Mouse (Mus musculus): Measurements from ENCODE around the gene Fam89a. TPM values are rescaled to one million over a fixed set of nuclear protein-coding genes. Genes with fewer than 3 reads are reported as not detected.

The Fam89a gene
- polyA plus RNA-seq, 1 experiment from 2014 or later: 6.6 TPM

DNA sequence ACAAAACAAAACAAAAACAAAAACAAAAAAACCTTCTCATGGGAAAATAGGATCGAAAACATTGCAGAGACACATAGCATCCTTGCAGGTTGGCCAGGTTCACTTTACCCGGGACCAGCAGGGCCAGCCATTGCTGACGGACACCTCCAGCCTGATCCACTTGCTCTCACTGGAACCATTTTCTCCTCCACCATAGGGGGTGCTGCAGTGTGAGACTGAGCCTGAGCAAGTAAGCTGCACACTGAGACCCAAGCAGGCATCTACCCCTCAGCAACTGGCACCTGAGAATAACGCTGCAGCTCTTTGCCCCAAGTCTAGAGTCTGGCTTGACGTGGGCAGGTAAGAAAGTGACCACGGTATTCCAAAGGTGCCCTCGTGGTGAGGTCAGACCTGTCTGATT, 31.5 kb downstream of the Fam89a start:
- H3K36me3 ChIP-seq: no peaks in the 10 kb centered on the region
- H3K4me2 ChIP-seq (replicated peaks): no peak overlapping the region
- H3K4me1 ChIP-seq: peaks cover 23% of the 10 kb centered on the region
- ATAC-seq (ENCODE audit: insufficient number of reproducible peaks, low FRiP score, low TSS enrichment, low read depth): no peak
- no peak overlapping the region for H3K27ac ChIP-seq (replicated peaks)
- H3K9ac ChIP-seq: no peak overlapping the region
- no peaks in the 10 kb centered on the region for H3K27me3 ChIP-seq
- no peaks in the 10 kb centered on the region for H3K9me3 ChIP-seq (replicated peaks)
- H3K4me3 ChIP-seq (replicated peaks): no peak overlapping the region
- 75% methylated on average over 7 of the region's 7 CpGs for WGBS

GRCm38 (mm10) chr8:124715736-124716135, 35.9 kb downstream of the Fam89a start:
- 90% methylated on average over 8 of the region's 8 CpGs for WGBS

DNA sequence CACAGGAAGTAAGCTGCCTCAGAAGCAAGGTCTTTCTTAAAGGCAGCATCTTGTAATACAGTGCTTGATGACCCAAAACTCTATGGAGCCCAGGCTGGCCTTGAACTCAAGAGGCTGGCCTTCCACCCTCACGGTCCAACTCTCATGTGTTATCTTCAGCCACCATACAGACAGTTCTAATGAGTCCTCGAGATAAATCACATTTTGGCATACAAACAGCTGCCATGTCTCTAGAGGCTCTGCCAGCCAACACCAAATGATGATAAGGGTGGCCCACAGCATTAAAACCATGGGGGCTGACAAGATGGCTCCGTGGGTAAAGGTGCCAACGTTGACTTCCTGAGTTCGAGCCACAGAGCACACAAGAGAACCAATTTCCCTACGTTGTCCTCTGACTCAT, 38.4 kb downstream of the Fam89a start:
- WGBS: 90% methylated on average over 6 of the region's 6 CpGs
- H3K36me3 ChIP-seq: peaks cover 28% of the 10 kb centered on the region

More at GRCm38 (mm10) chr8:124715736-124716135, 35.9 kb downstream of the Fam89a start:
- no peak overlapping the region for H3K27ac ChIP-seq (replicated peaks)
- H3K36me3 ChIP-seq: peaks cover 22% of the 10 kb centered on the region
- H3K4me1 ChIP-seq: peaks cover 6% of the 10 kb centered on the region; the same call in 1 of the 2 replicates
- H3K9me3 ChIP-seq (replicated peaks): no peaks in the 10 kb centered on the region
- no peak overlapping the region for H3K9ac ChIP-seq
- no peaks in the 10 kb centered on the region for H3K27me3 ChIP-seq
- no peak overlapping the region for H3K4me2 ChIP-seq (replicated peaks)
- no peak for ATAC-seq (ENCODE audit: insufficient number of reproducible peaks, low FRiP score, low TSS enrichment, low read depth)
- no peak overlapping the region for H3K4me3 ChIP-seq (replicated peaks)

DNA sequence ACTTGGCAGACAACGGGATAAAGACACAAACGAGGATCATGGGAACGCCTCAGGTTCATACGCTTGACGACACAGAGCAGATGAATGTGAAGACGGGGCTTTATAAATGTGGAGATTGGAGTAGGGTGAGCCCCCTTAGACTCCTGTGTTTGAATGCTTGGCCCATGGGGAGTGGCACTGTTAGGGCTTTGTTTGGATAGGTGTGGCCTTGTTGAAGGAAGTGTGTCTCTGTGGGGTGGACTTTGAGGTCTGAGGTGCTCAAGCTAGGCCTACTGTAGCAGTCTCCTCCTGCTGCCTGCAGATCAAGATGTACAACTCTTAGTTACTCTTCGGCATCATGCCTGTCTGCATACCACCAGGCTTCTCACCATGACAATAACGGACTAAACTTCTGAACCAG, 45.8 kb downstream of the Fam89a start:
- no peak overlapping the region for H3K9ac ChIP-seq
- no peaks in the 10 kb centered on the region for H3K27me3 ChIP-seq
- whole genome bisulfite sequencing: 96% methylated on average over 8 of the region's 8 CpGs
- no peaks in the 10 kb centered on the region for H3K9me3 ChIP-seq (replicated peaks)
- no peak overlapping the region for H3K4me3 ChIP-seq (replicated peaks)
- peaks cover 10% of the 10 kb centered on the region for H3K36me3 ChIP-seq
- no peak overlapping the region for H3K4me2 ChIP-seq (replicated peaks)
- H3K4me1 ChIP-seq: no peaks in the 10 kb centered on the region
- no peak overlapping the region for H3K27ac ChIP-seq (replicated peaks)
- ATAC-seq (ENCODE audit: insufficient number of reproducible peaks, low FRiP score, low TSS enrichment, low read depth): no peak

More for the DNA sequence above, 38.4 kb downstream of the Fam89a start:
- no peaks in the 10 kb centered on the region for H3K9me3 ChIP-seq (replicated peaks)
- H3K4me2 ChIP-seq (replicated peaks): no peak overlapping the region
- H3K27me3 ChIP-seq: no peaks in the 10 kb centered on the region
- H3K27ac ChIP-seq (replicated peaks): no peak overlapping the region
- H3K4me1 ChIP-seq: no peaks in the 10 kb centered on the region
- H3K9ac ChIP-seq: no peak overlapping the region
- no peak overlapping the region for H3K4me3 ChIP-seq (replicated peaks)
- no peak for ATAC-seq (ENCODE audit: insufficient number of reproducible peaks, low FRiP score, low TSS enrichment, low read depth)

- H3K4me1 ChIP-seq: no peaks in the 10 kb centered on the region
- H3K4me2 ChIP-seq (replicated peaks): no peak overlapping the region
- H3K36me3 ChIP-seq: peaks cover 5% of the 10 kb centered on the region
- H3K4me3 ChIP-seq (replicated peaks): no peak overlapping the region
- H3K9me3 ChIP-seq (replicated peaks): no peaks in the 10 kb centered on the region
- no peak overlapping the region for H3K9ac ChIP-seq
- ATAC-seq (ENCODE audit: insufficient number of reproducible peaks, low FRiP score, low TSS enrichment, low read depth): no peak
- no peak overlapping the region for H3K27ac ChIP-seq (replicated peaks)
- 81% methylated on average over 4 of the region's 4 CpGs for WGBS
- no peaks in the 10 kb centered on the region for H3K27me3 ChIP-seq
Measured at GRCm38 (mm10) chr8:124704376-124704775, 47.3 kb downstream of the Fam89a start.

GRCm38 (mm10) chr8:124703526-124703925, 48.1 kb downstream of the Fam89a start:
- no peaks in the 10 kb centered on the region for H3K9me3 ChIP-seq (replicated peaks)
- H3K4me2 ChIP-seq (replicated peaks): no peak overlapping the region
- WGBS: 64% methylated on average over 4 of the region's 4 CpGs
- H3K36me3 ChIP-seq: peaks cover 3% of the 10 kb centered on the region; the same call in 1 of the 2 replicates
- H3K27me3 ChIP-seq: no peaks in the 10 kb centered on the region
- H3K4me1 ChIP-seq: no peaks in the 10 kb centered on the region
- no peak overlapping the region for H3K9ac ChIP-seq
- no peak for ATAC-seq (ENCODE audit: insufficient number of reproducible peaks, low FRiP score, low TSS enrichment, low read depth)
- no peak overlapping the region for H3K4me3 ChIP-seq (replicated peaks)
- H3K27ac ChIP-seq (replicated peaks): no peak overlapping the region

DNA sequence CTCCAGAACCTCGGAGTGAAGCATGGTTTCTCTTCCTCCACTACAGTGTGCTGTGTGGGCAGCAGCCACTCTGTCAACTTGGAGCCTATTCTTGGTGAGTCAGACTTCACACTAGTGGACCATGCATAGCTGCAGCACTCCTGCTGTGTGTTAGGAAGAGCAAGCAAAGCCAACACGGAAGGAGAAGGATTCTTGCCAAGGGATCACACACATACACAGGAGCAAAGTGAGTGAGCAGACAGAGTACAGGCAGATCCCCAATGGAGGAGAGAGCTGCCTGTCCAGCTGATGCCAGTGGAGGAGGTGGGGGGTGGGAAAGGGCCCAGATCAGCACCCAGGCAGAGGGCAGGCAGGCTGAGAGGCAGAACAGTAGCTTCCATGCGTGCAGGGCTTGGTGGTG, 49.4 kb downstream of the Fam89a start:
- Histone ChIP-seq H3K27ac (replicated peaks) (no peak overlapping the region), H3K9me3 (replicated peaks) (no peaks in the 10 kb centered on the region), H3K4me2 (replicated peaks) (no peak overlapping the region), H3K36me3 (peaks cover 11% of the 10 kb centered on the region; the same call in 1 of the 2 replicates), H3K27me3 (no peaks in the 10 kb centered on the region), H3K4me1 (no peaks in the 10 kb centered on the region), H3K4me3 (replicated peaks) (no peak overlapping the region), H3K9ac (no peak overlapping the region)
- 82% methylated on average over 3 of the region's 3 CpGs for WGBS
- ATAC-seq (ENCODE audit: insufficient number of reproducible peaks, low FRiP score, low TSS enrichment, low read depth): no peak

- Histone ChIP-seq H3K36me3 (peaks cover 11% of the 10 kb centered on the region; the same call in 1 of the 2 replicates), H3K4me1 (no peaks in the 10 kb centered on the region), H3K9ac (no peak overlapping the region), H3K4me2 (replicated peaks) (no peak overlapping the region), H3K4me3 (replicated peaks) (no peak overlapping the region), H3K27me3 (no peaks in the 10 kb centered on the region), H3K27ac (replicated peaks) (no peak overlapping the region), H3K9me3 (replicated peaks) (no peaks in the 10 kb centered on the region)
- ATAC-seq (ENCODE audit: insufficient number of reproducible peaks, low FRiP score, low TSS enrichment, low read depth): no peak
- 78% methylated on average over 9 of the region's 9 CpGs for WGBS
Measured at GRCm38 (mm10) chr8:124701023-124701422, 50.6 kb downstream of the Fam89a start.

DNA sequence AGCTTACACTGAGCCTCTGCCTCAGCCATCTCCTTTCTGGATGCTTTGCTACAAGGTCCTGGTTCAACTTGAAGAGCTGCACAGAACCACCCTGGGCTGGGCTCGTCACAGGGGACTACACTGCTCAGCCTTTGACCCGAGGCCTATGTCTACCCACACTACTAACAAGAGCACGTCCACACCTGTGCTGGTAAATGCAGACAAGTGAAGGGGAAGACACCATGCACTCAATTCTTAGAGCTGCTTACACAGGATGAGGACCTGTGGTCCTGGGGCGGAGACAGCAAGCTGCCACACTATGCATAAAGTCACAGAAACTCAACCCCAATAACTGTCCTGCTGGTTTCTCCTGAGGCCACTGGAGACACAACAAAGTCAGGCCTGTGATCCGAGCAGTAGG, 51.4 kb downstream of the Fam89a start:
- 88% methylated on average over 5 of the region's 5 CpGs for WGBS
- ATAC-seq (ENCODE audit: insufficient number of reproducible peaks, low FRiP score, low TSS enrichment, low read depth): no peak
- no peaks in the 10 kb centered on the region for H3K27me3 ChIP-seq
- H3K9me3 ChIP-seq (replicated peaks): no peaks in the 10 kb centered on the region
- no peak overlapping the region for H3K9ac ChIP-seq
- peaks cover 11% of the 10 kb centered on the region; the same call in 1 of the 2 replicates for H3K36me3 ChIP-seq
- H3K4me1 ChIP-seq: no peaks in the 10 kb centered on the region
- no peak overlapping the region for H3K4me3 ChIP-seq (replicated peaks)
- H3K27ac ChIP-seq (replicated peaks): no peak overlapping the region
- H3K4me2 ChIP-seq (replicated peaks): no peak overlapping the region

- no peak for ATAC-seq (ENCODE audit: insufficient number of reproducible peaks, low FRiP score, low TSS enrichment, low read depth)
- 88% methylated on average over 22 of the region's 22 CpGs for WGBS
- Histone ChIP-seq H3K4me1 (no peaks in the 10 kb centered on the region), H3K9ac (no peak overlapping the region), H3K9me3 (replicated peaks) (no peaks in the 10 kb centered on the region), H3K27me3 (no peaks in the 10 kb centered on the region), H3K36me3 (0 out of 2 replicates have a peak, but pooled peaks cover 31% of the 10 kb centered on the region), H3K27ac (replicated peaks) (no peak overlapping the region), H3K4me3 (replicated peaks) (no peak overlapping the region), H3K4me2 (replicated peaks) (no peak overlapping the region)
Measured at GRCm38 (mm10) chr8:124695424-124696100, 56.1 kb downstream of the Fam89a start.

- H3K9me3 ChIP-seq (replicated peaks): no peaks in the 10 kb centered on the region
- H3K4me2 ChIP-seq (replicated peaks): no peak overlapping the region
- 0 out of 2 replicates have a peak, but pooled peaks cover 27% of the 10 kb centered on the region for H3K36me3 ChIP-seq
- H3K27ac ChIP-seq (replicated peaks): no peak overlapping the region
- ATAC-seq (ENCODE audit: insufficient number of reproducible peaks, low FRiP score, low TSS enrichment, low read depth): no peak
- no peaks in the 10 kb centered on the region for H3K27me3 ChIP-seq
- no peaks in the 10 kb centered on the region for H3K4me1 ChIP-seq
- H3K9ac ChIP-seq: no peak overlapping the region
- 89% methylated on average over 4 of the region's 4 CpGs for WGBS
- H3K4me3 ChIP-seq (replicated peaks): no peak overlapping the region
Measured at GRCm38 (mm10) chr8:124691706-124692105, 59.9 kb downstream of the Fam89a start.

Measured in embryonic facial prominence, embryonic 15.5 days (tissue).